Mouse (Mus musculus): Measurements from ENCODE around the gene Ttll2. TPM values are rescaled to one million over a fixed set of nuclear protein-coding genes. Genes with fewer than 3 reads are reported as not detected.
"Not testable (repeated sequence)": the region's sequence is repeated elsewhere in the genome, so short reads cannot be mapped to it uniquely, and the experiment has no call there.

Ttll2 gene
- polyA plus RNA-seq, 1 experiment = not detected

DNA sequence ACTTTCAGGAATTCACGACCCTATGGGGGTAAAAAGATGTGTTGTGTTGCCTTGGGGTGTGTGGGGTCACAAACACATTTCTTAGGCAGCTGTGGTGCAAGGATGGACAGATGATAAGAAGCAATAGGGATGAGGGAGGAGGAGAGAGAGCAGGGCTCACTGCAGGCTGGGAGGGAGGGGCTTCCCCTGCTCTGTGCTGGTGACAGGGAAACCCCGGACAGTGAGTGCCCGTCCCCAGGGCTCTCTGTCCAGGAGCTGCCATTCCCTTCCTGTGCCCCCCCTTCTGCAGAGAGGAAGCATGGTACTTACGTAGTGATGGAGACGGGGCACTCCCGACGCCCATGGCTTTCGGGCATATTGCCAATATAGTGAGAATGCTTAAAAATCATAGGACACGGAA, 15.1 kb downstream of the Ttll2 start:
- not testable (repeated sequence) for H3K4me2 ChIP-seq (ENCODE audit: low read depth); H3K4me3 ChIP-seq; H3K36me3 ChIP-seq (ENCODE audit: control insufficient read depth, insufficient read depth)

DNA sequence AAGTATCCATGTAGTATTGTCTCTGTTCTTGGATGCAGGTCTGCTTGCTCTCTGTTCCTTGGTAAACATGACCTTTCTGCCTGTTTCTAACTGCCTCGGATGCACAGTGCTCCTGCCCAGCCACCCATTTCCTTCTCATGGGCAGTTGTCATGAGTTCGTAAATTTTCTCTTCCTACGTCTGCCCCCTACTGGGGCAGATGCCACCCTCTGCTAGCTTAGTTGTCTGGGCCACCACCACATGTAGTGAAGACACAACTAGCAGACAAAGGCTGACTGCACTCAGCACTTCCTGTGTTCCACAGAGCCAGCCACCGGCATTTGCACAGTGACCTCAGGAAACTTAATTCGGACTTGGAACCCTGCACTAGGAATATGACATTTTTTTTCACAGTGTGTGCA, 19.8 kb downstream of the Ttll2 start:
- not testable (repeated sequence) for H3K36me3 ChIP-seq (ENCODE audit: control insufficient read depth, insufficient read depth); H3K27me3 ChIP-seq (ENCODE audit: control insufficient read depth, insufficient read depth, insufficient read length); H3K4me3 ChIP-seq; H3K79me2 ChIP-seq (ENCODE audit: control insufficient read depth, insufficient read depth); H3ac ChIP-seq (ENCODE audit: control insufficient read depth, insufficient read length); H3K4me2 ChIP-seq (ENCODE audit: low read depth)

More for the DNA sequence above, 15.1 kb downstream of the Ttll2 start:
- H3K27me3 ChIP-seq (ENCODE audit: control insufficient read depth, insufficient read depth, insufficient read length); H3K79me2 ChIP-seq (ENCODE audit: control insufficient read depth, insufficient read depth); H3ac ChIP-seq (ENCODE audit: control insufficient read depth, insufficient read length): not testable (repeated sequence)

- H3ac ChIP-seq (ENCODE audit: control insufficient read depth, insufficient read length); H3K27me3 ChIP-seq (ENCODE audit: control insufficient read depth, insufficient read depth, insufficient read length); H3K36me3 ChIP-seq (ENCODE audit: control insufficient read depth, insufficient read depth); H3K4me3 ChIP-seq; H3K79me2 ChIP-seq (ENCODE audit: control insufficient read depth, insufficient read depth); H3K4me2 ChIP-seq (ENCODE audit: low read depth): not testable (repeated sequence)
These were observed 26.1 kb downstream of the Ttll2 start for GRCm38 (mm10) chr17:7326415-7326814.

GRCm38 (mm10) chr17:7324346-7324745, 28.1 kb downstream of the Ttll2 start, which contains the start of gene Tcp10a:
TSS of gene Tcp10a (plus strand) at chr17:7324646.
- H3K79me2 ChIP-seq (ENCODE audit: control insufficient read depth, insufficient read depth); H3K4me3 ChIP-seq; H3K4me2 ChIP-seq (ENCODE audit: low read depth); H3K27me3 ChIP-seq (ENCODE audit: control insufficient read depth, insufficient read depth, insufficient read length); H3K36me3 ChIP-seq (ENCODE audit: control insufficient read depth, insufficient read depth); H3ac ChIP-seq (ENCODE audit: control insufficient read depth, insufficient read length): not testable (repeated sequence)

DNA sequence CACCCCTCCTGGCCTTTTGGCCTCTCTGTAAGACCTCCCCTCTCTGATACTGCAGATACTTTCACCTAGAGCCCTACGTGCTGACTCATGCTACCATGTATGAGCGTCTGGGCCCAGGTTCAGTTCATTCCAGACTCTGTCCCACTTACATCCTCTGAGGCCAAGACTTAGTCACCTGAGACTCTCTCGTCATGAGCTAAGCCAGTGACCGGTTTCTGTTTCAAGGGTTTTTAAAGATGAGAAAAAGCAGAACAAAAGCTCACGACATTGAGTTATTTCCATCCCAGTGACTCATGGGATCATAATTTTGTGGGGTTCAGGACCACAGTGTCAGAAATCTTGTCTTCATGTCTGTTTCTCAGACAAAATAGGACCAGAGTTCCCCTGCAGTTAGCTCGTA, 32.7 kb downstream of the Ttll2 start:
- not testable (repeated sequence) for H3K36me3 ChIP-seq (ENCODE audit: control insufficient read depth, insufficient read depth); H3K4me2 ChIP-seq (ENCODE audit: low read depth); H3K27me3 ChIP-seq (ENCODE audit: control insufficient read depth, insufficient read depth, insufficient read length); H3ac ChIP-seq (ENCODE audit: control insufficient read depth, insufficient read length); H3K4me3 ChIP-seq; H3K79me2 ChIP-seq (ENCODE audit: control insufficient read depth, insufficient read depth)

DNA sequence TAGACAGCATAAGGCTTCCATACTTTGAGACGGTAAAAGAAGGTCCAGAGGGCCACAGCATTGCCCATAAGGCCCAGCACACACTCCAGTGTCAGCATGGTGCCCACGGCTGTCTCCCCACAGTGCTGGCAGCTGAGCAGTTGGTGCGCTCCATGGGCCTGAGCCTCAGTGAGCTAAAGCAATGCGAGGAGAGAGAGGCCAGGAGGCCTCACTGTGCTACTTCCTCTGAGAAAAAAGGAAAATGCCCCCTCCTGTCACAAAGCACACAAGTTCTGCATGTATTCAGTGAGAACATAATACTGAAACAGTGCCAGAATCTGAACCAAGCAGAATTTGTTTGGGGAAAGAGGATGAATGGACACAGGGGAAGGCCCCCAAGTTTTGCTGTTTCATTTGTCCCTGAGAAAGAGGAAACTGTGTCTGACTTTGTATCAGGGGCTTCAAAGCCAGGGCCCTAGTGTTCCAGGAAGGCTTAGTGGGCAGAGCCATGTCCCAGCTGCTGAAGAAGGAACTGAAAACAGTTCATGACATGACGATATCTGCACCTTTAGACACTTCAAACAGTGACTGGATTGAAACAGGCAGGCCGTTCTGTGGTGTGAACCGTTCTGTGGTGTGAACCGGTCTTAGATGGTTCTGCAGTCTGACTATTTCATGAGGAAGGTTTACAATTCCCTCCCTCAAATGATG, 36.7 kb downstream of the Ttll2 start:
- not testable (repeated sequence) for H3K79me2 ChIP-seq (ENCODE audit: control insufficient read depth, insufficient read depth); H3ac ChIP-seq (ENCODE audit: control insufficient read depth, insufficient read length); H3K4me2 ChIP-seq (ENCODE audit: low read depth); H3K4me3 ChIP-seq; H3K36me3 ChIP-seq (ENCODE audit: control insufficient read depth, insufficient read depth); H3K27me3 ChIP-seq (ENCODE audit: control insufficient read depth, insufficient read depth, insufficient read length)

DNA sequence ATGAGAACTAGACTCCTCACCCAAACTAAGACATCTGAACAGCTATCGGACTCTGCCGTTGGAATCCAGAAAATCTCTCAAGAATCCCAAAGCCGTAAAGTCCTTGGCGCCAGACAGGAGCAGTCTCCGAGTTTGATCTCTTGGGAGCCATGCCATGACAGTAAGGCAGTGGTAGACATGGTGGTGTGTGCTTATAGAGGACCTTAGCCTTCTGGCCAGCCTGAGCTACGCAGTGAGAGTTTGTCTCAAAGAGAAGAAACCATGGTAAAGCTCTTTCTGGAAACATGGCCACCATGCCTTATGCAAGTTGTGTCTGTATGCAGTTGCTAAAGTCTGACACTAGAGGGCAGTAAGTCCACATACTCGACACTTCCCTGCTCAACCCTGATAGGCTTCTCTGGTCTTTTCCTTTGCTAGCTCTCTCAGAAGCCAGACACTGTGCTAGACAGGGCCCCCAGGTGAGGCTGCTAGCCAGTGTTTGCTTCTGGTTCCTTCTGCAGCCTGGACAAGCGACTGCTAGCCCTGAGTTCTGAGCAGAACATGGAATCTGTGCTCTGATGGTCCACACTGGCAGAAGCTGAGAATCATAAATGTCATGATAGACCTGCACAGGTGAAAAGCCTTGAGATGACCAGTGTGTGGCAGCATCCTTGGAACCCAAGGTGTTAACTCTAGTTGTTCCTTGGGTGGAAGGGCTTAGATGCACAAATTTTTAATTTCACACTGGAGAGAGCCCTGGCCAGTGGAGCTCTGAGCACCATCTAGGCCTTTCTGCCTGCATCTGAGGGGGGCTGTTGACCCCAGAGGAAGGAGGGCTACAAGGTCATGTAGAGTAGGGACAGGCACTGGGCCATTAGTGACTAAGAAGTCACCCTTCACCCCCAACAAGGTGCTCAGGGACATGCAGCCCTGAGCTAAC, 46.0 kb downstream of the Ttll2 start:
- not testable (repeated sequence) for H3K4me3 ChIP-seq

More for the DNA sequence above, 46.0 kb downstream of the Ttll2 start:
- H3ac ChIP-seq (ENCODE audit: control insufficient read depth, insufficient read length); H3K36me3 ChIP-seq (ENCODE audit: control insufficient read depth, insufficient read depth); H3K27me3 ChIP-seq (ENCODE audit: control insufficient read depth, insufficient read depth, insufficient read length); H3K4me2 ChIP-seq (ENCODE audit: low read depth); H3K79me2 ChIP-seq (ENCODE audit: control insufficient read depth, insufficient read depth): not testable (repeated sequence)

Other genes with a start within 250 kb of the Ttll2 start
- 56.9 TPM for gene Rps6ka2, start 182.6 kb downstream of the Ttll2 start, polyA plus RNA-seq (2012; fragmentation: generic; extraction: Trizol)
- gene Tcp10a, start 28.1 kb downstream of the Ttll2 start, polyA plus RNA-seq (2012; fragmentation: generic; extraction: Trizol) = not detected
- gene Gm49630, start 19.3 kb upstream of the Ttll2 start, polyA plus RNA-seq (2012; fragmentation: generic; extraction: Trizol) = not detected
- not detected for gene Unc93a2, start 32.8 kb upstream of the Ttll2 start, polyA plus RNA-seq (2012; fragmentation: generic; extraction: Trizol)

Data from myocyte (in vitro differentiated cells).